ENCODE assay signal across 8 mouse cellular contexts in genomic region chr11:109426272-109426586, GRCm38 (mm10). TPM values are rescaled to one million over a fixed set of nuclear protein-coding genes. Genes with fewer than 3 reads are reported as not detected.
DNase-seq lines count a peak whose midpoint lies in the region; ATAC-seq and TF ChIP-seq lines count a peak whose summit lies in the region.
"Had no signal": no experiment of that assay in that cellular context is flagged by ENCODE, and none has a peak within 500 bp of the region (broad histone marks: within the 10 kb centered on the region; RNA-seq: fewer than 3 reads in every experiment).

No protein-coding gene starts in this region.

- no peak for TF ChIP-seq CTCF in small intestine, adult 2 months (IDR thresholded peaks at IDR 0.05; ENCODE audit: extremely low read depth, insufficient read length, insufficient replicate concordance, low read depth, low read length)

- peaks cover 25% of the 10 kb centered on the region for H3K36me3 ChIP-seq in lung, embryonic 15.5 days
- H3K36me3 ChIP-seq in forebrain, embryonic 10.5 days (replicated peaks) = peaks cover 30% of the 10 kb centered on the region
- H3K36me3 ChIP-seq in limb, embryonic 12.5 days = peaks cover 31% of the 10 kb centered on the region
- H3K36me3 ChIP-seq in small intestine, adult 2 months (ENCODE audit: control insufficient read depth, insufficient read depth, low read length) = peaks cover 7% of the 10 kb centered on the region

- ATAC-seq in lung, embryonic 15.5 days (ENCODE audit: borderline replicate concordance, extremely low read depth, low FRiP score, low TSS enrichment) = no peak
- ATAC-seq in limb, embryonic 12.5 days (ENCODE audit: insufficient number of reproducible peaks, insufficient read depth, low FRiP score, low TSS enrichment, low read depth) = no peak; the same call in 1 of the 2 replicates
- no peak for ATAC-seq in monocyte, adult 5-6 weeks (replicated peaks; ENCODE audit: insufficient number of reproducible peaks, low FRiP score, low TSS enrichment, poor library complexity, severe bottlenecking)

- peak overlapping the region; percentile 71 for H3K4me3 ChIP-seq in lung, embryonic 15.5 days
- H3K4me3 ChIP-seq in forebrain, embryonic 10.5 days = peak overlapping the region; percentile 69
- peak overlapping the region; percentile 64 for H3K4me3 ChIP-seq in limb, embryonic 12.5 days (replicated peaks)
- H3K4me3 ChIP-seq in small intestine, adult 2 months (ENCODE audit: low read depth, low read length) = peak overlapping the region; percentile 68

- no peaks in the 10 kb centered on the region for H3K27me3 ChIP-seq in lung, embryonic 15.5 days
- H3K27me3 ChIP-seq in forebrain, embryonic 10.5 days (ENCODE audit: poor library complexity, severe bottlenecking) = no peaks in the 10 kb centered on the region
- H3K27me3 ChIP-seq in limb, embryonic 12.5 days = no peaks in the 10 kb centered on the region
- H3K27me3 ChIP-seq in small intestine, adult 2 months (ENCODE audit: control insufficient read depth, insufficient read depth, low read length) = no peaks in the 10 kb centered on the region

- WGBS in lung, embryonic 15.5 days = 1% methylated on average over 11 of the region's 11 CpGs
- 0% methylated on average over 11 of the region's 11 CpGs for WGBS in forebrain, embryonic 10.5 days
- under 1% methylated on average over 11 of the region's 11 CpGs for WGBS in limb, embryonic 12.5 days
- under 1% methylated on average over 11 of the region's 11 CpGs for WGBS in small intestine, adult 2 months

- no peaks in the 10 kb centered on the region for H3K9me3 ChIP-seq in lung, embryonic 15.5 days
- H3K9me3 ChIP-seq in forebrain, embryonic 10.5 days = peaks cover 3% of the 10 kb centered on the region; the same call in 1 of the 2 replicates
- H3K9me3 ChIP-seq in limb, embryonic 12.5 days = no peaks in the 10 kb centered on the region

- no peak for DNase-seq in lung, postnatal 10 days
- no peak for DNase-seq in forebrain, embryonic 10.5 days (ENCODE audit: extremely low spot score, low spot score)
- DNase-seq in adrenal gland, adult 2 months = no peak

- peak overlapping the region; percentile 72 for H3K9ac ChIP-seq in lung, embryonic 15.5 days
- H3K9ac ChIP-seq in limb, embryonic 12.5 days (replicated peaks) = peak overlapping the region; percentile 73

- peak overlapping the region; percentile 94 for H3K27ac ChIP-seq in lung, embryonic 15.5 days
- H3K27ac ChIP-seq in forebrain, embryonic 10.5 days = peak overlapping the region; percentile 92
- H3K27ac ChIP-seq in limb, embryonic 12.5 days = peak overlapping the region; percentile 82
- H3K27ac ChIP-seq in small intestine, adult 2 months (ENCODE audit: insufficient read depth, low read depth, low read length) = peak overlapping the region; percentile 53

- TF ChIP-seq POLR2A in small intestine, adult 2 months (IDR thresholded peaks at IDR 0.05; ENCODE audit: low read depth, low read length) = no peak

- peak overlapping the region; percentile 70 for H3K4me2 ChIP-seq in lung, embryonic 15.5 days
- peak overlapping the region; percentile 63 for H3K4me2 ChIP-seq in limb, embryonic 12.5 days

- peaks cover 10% of the 10 kb centered on the region for H3K4me1 ChIP-seq in lung, embryonic 15.5 days
- H3K4me1 ChIP-seq in forebrain, embryonic 10.5 days = peaks cover 19% of the 10 kb centered on the region
- peaks cover 5% of the 10 kb centered on the region; the same call in 1 of the 2 replicates for H3K4me1 ChIP-seq in limb, embryonic 12.5 days (replicated peaks)
- peaks cover 3% of the 10 kb centered on the region; the same call in 1 of the 2 replicates for H3K4me1 ChIP-seq in small intestine, adult 2 months (ENCODE audit: control insufficient read depth, insufficient read depth, insufficient read length, low read length)

RNA-seq across cellular contexts. Expression of gene Amz2, which starts 0.5 kb away (rescaled TPM):
- polyA plus RNA-seq in lung, embryonic 15.5 days (2015; fragmentation: Nextera tagmentation; extraction: Ambion mirVana) = 41.4 and 44.2 TPM in 2 replicates
- polyA plus RNA-seq in forebrain, embryonic 10.5 days (2016; fragmentation: Nextera tagmentation; extraction: Ambion mirVana) = 41.9 and 44.4 TPM in 2 replicates
- polyA plus RNA-seq in limb, embryonic 12.5 days (2016; fragmentation: Nextera tagmentation; extraction: Ambion mirVana) = 43.2 and 46.8 TPM in 2 replicates
- 4.2 and 10.5 TPM in 2 replicates for polyA plus RNA-seq in small intestine, adult 2 months (2012; rRNA removed)
- total RNA-seq in monocyte, adult 5-6 weeks (2017) = 32.6 to 34.9 TPM (median 33.6 TPM) in 3 replicates
- 10 to 100 TPM; 41.8 to 43.2 TPM for total RNA-seq in adrenal gland, adult 2 months (2021)
- polyA plus RNA-seq in adrenal gland, adult 2 months (2012; rRNA removed) = 13.1 and 17.4 TPM in 2 replicates

RNA-seq across cellular contexts. Expression of gene 9930022D16Rik, which starts 12.5 kb away (rescaled TPM):
- polyA plus RNA-seq in lung, embryonic 15.5 days (2015; fragmentation: Nextera tagmentation; extraction: Ambion mirVana) = not detected in 2 replicates
- not detected in 2 replicates for polyA plus RNA-seq in forebrain, embryonic 10.5 days (2016; fragmentation: Nextera tagmentation; extraction: Ambion mirVana)
- polyA plus RNA-seq in limb, embryonic 12.5 days (2016; fragmentation: Nextera tagmentation; extraction: Ambion mirVana) = not detected in 2 replicates
- not detected in 2 replicates for polyA plus RNA-seq in small intestine, adult 2 months (2012; rRNA removed)
- total RNA-seq in monocyte, adult 5-6 weeks (2017) = 0.85 to 6.5 TPM (median 1.6 TPM) in 3 replicates
- not detected for total RNA-seq in adrenal gland, adult 2 months (2021)
- polyA plus RNA-seq in adrenal gland, adult 2 months (2012; rRNA removed) = not detected in 2 replicates
- total RNA-seq: adrenal gland, postnatal 4 days had no signal

RNA-seq across cellular contexts. Expression of gene Arsg, which starts 46.9 kb away (rescaled TPM):
- polyA plus RNA-seq in lung, embryonic 15.5 days (2015; fragmentation: Nextera tagmentation; extraction: Ambion mirVana) = 4.2 TPM in 2 replicates
- 2.2 and 2.8 TPM in 2 replicates for polyA plus RNA-seq in forebrain, embryonic 10.5 days (2016; fragmentation: Nextera tagmentation; extraction: Ambion mirVana)
- 2.8 and 4.3 TPM in 2 replicates for polyA plus RNA-seq in limb, embryonic 12.5 days (2016; fragmentation: Nextera tagmentation; extraction: Ambion mirVana)
- polyA plus RNA-seq in small intestine, adult 2 months (2012; rRNA removed) = 3.1 and 4.2 TPM in 2 replicates
- 0.96 to 2.5 TPM (median 1.1 TPM) in 3 replicates for total RNA-seq in monocyte, adult 5-6 weeks (2017)
- total RNA-seq in adrenal gland, adult 2 months (2021) = 1 to 10 TPM; 5.4 TPM
- polyA plus RNA-seq in adrenal gland, adult 2 months (2012; rRNA removed) = 4.5 and 4.8 TPM in 2 replicates

RNA-seq across cellular contexts. Expression of gene Slc16a6, which starts 47.2 kb away (rescaled TPM):
- polyA plus RNA-seq in lung, embryonic 15.5 days (2015; fragmentation: Nextera tagmentation; extraction: Ambion mirVana) = 4.4 and 4.6 TPM in 2 replicates
- 6.5 and 6.8 TPM in 2 replicates for polyA plus RNA-seq in forebrain, embryonic 10.5 days (2016; fragmentation: Nextera tagmentation; extraction: Ambion mirVana)
- 3.5 and 3.6 TPM in 2 replicates for polyA plus RNA-seq in limb, embryonic 12.5 days (2016; fragmentation: Nextera tagmentation; extraction: Ambion mirVana)
- 4.2 and 7.8 TPM in 2 replicates for polyA plus RNA-seq in small intestine, adult 2 months (2012; rRNA removed)
- 9.1 to 20.3 TPM (median 11.3 TPM) in 3 replicates for total RNA-seq in monocyte, adult 5-6 weeks (2017)
- total RNA-seq in adrenal gland, adult 2 months (2021) = under 1 TPM; 0.66 to 0.78 TPM
- polyA plus RNA-seq in adrenal gland, adult 2 months (2012; rRNA removed) = 0.33 and 0.45 TPM in 2 replicates
